Mouse (Mus musculus) kidney, embryonic 15.5 days (tissue): ENCODE measurements around the gene Lpin2. TPM values are rescaled to one million over a fixed set of nuclear protein-coding genes. Genes with fewer than 3 reads are reported as not detected.

Experiments used
- ATAC-seq: fragments of 200-750 bp; cut with Nextera tagmentation; replicated peaks from 2 replicates; pipeline ENCODE4 v1.8.0; 2017; ENCODE audit warnings: moderate TSS enrichment; ENCODE audit not compliant: low FRiP score
- H3K27ac ChIP-seq: fragments of 300-500 bp; sonication (generic); 2 replicates; pipeline ENCODE4 v1.5.1; 2015; ENCODE audit warnings: mild to moderate bottlenecking, inconsistent platforms
- H3K27me3 ChIP-seq: fragments of 300-500 bp; sonication (generic); 2 replicates; pipeline ENCODE4 v1.6.1; 2015; ENCODE audit warnings: inconsistent platforms
- H3K36me3 ChIP-seq: fragments of 300-500 bp; sonication (generic); 2 replicates; pipeline ENCODE4 v1.6.1; 2015; ENCODE audit warnings: inconsistent platforms
- H3K4me1 ChIP-seq: fragments of 300-500 bp; sonication (generic); 2 replicates; pipeline ENCODE4 v1.6.1; 2015; ENCODE audit warnings: inconsistent platforms
- H3K4me2 ChIP-seq: fragments of 300-500 bp; sonication (generic); 2 replicates; pipeline ENCODE4 v1.6.1; 2015; ENCODE audit warnings: moderate library complexity, mild to moderate bottlenecking, inconsistent platforms
- H3K4me3 ChIP-seq: fragments of 300-500 bp; sonication (generic); replicated peaks from 2 replicates; pipeline ENCODE4 v1.5.1; 2015; ENCODE audit warnings: mild to moderate bottlenecking, inconsistent platforms
- H3K9ac ChIP-seq: fragments of 300-500 bp; sonication (generic); 2 replicates; pipeline ENCODE4 v1.6.1; 2015; ENCODE audit warnings: mild to moderate bottlenecking, inconsistent platforms
- H3K9me3 ChIP-seq: fragments of 300-500 bp; sonication (generic); replicated peaks from 2 replicates; pipeline ENCODE4 v1.6.1; 2016; ENCODE audit warnings: inconsistent platforms
- WGBS: fragments of 180-500 bp; shearing (Covaris S2); methylation state at CpG from one replicate; pipeline ENCODE4 v1.1.7; 2015; ENCODE audit warnings: mixed read lengths; 5-methylcytosine and 5-hydroxymethylcytosine counted together
- polyA plus RNA-seq: library from polyadenylated mRNA; unstranded; fragments of >200 nt; fragmentation: Nextera tagmentation; extraction: Ambion mirVana; gene quantifications from 2 replicates; pipeline ENCODE4 v1.2.1, GENCODE M21; 2015

Gene Lpin2
- polyA plus RNA-seq, 1 experiment from 2014 or later: 70.7 TPM

GRCm38 (mm10) chr17:71260658-71261057, 78.3 kb downstream of the Lpin2 start:
- H3K9ac ChIP-seq: no peak overlapping the region
- no peak for ATAC-seq
- H3K36me3 ChIP-seq: no peaks in the 10 kb centered on the region
- H3K27me3 ChIP-seq: no peaks in the 10 kb centered on the region
- WGBS: 49% methylated on average over 3 of the region's 3 CpGs
- H3K4me3 ChIP-seq: no peak overlapping the region
- H3K9me3 ChIP-seq: no peaks in the 10 kb centered on the region
- H3K27ac ChIP-seq: no peak overlapping the region
- no peak overlapping the region for H3K4me2 ChIP-seq
- peaks cover 18% of the 10 kb centered on the region for H3K4me1 ChIP-seq

- H3K9me3 ChIP-seq: no peaks in the 10 kb centered on the region
- H3K36me3 ChIP-seq: no peaks in the 10 kb centered on the region
- H3K27ac ChIP-seq: no peak overlapping the region
- ATAC-seq: no peak
- WGBS: 78% methylated on average over 6 of the region's 6 CpGs
- H3K27me3 ChIP-seq: no peaks in the 10 kb centered on the region
- no peak overlapping the region for H3K4me3 ChIP-seq
- peaks cover 18% of the 10 kb centered on the region for H3K4me1 ChIP-seq
- no peak overlapping the region for H3K4me2 ChIP-seq
- no peak overlapping the region for H3K9ac ChIP-seq
Observed at GRCm38 (mm10) chr17:71263136-71263535, 80.8 kb downstream of the Lpin2 start.

GRCm38 (mm10) chr17:71264739-71265138, 82.4 kb downstream of the Lpin2 start:
- Histone ChIP-seq H3K4me3 (no peak overlapping the region), H3K27ac (no peak overlapping the region), H3K9ac (no peak overlapping the region), H3K9me3 (no peaks in the 10 kb centered on the region), H3K4me1 (peaks cover 13% of the 10 kb centered on the region), H3K36me3 (no peaks in the 10 kb centered on the region), H3K4me2 (no peak overlapping the region), H3K27me3 (no peaks in the 10 kb centered on the region)
- peak; percentile 40; the same call in 1 of the 2 replicates for ATAC-seq
- WGBS: 60% methylated on average over 4 of the region's 4 CpGs

GRCm38 (mm10) chr17:71265336-71266051, 83.1 kb downstream of the Lpin2 start:
- no peak overlapping the region for H3K4me3 ChIP-seq
- no peak overlapping the region for H3K27ac ChIP-seq
- H3K9ac ChIP-seq: no peak overlapping the region
- no peak for ATAC-seq
- no peak overlapping the region for H3K4me2 ChIP-seq
- no peaks in the 10 kb centered on the region for H3K27me3 ChIP-seq
- 64% methylated on average over 5 of the region's 5 CpGs for whole genome bisulfite sequencing
- H3K4me1 ChIP-seq: 0 out of 2 replicates have a peak, but pooled peaks cover 7% of the 10 kb centered on the region
- no peaks in the 10 kb centered on the region for H3K36me3 ChIP-seq
- no peaks in the 10 kb centered on the region for H3K9me3 ChIP-seq

- Histone ChIP-seq H3K9me3 (no peaks in the 10 kb centered on the region), H3K4me3 (no peak overlapping the region), H3K36me3 (no peaks in the 10 kb centered on the region), H3K27me3 (no peaks in the 10 kb centered on the region), H3K4me2 (no peak overlapping the region), H3K27ac (no peak overlapping the region), H3K9ac (no peak overlapping the region), H3K4me1 (0 out of 2 replicates have a peak, but pooled peaks cover 6% of the 10 kb centered on the region)
- no peak for ATAC-seq
- WGBS: 88% methylated on average over 8 of the region's 8 CpGs
Observed at GRCm38 (mm10) chr17:71267374-71267773, 85.0 kb downstream of the Lpin2 start.

GRCm38 (mm10) chr17:71268152-71268551, 85.8 kb downstream of the Lpin2 start:
- 0 out of 2 replicates have a peak, but pooled peaks cover 6% of the 10 kb centered on the region for H3K4me1 ChIP-seq
- no peak overlapping the region for H3K9ac ChIP-seq
- H3K4me2 ChIP-seq: no peak overlapping the region
- no peaks in the 10 kb centered on the region for H3K9me3 ChIP-seq
- WGBS: 89% methylated on average over 10 of the region's 10 CpGs
- no peaks in the 10 kb centered on the region for H3K36me3 ChIP-seq
- peak; percentile 22; the same call in 1 of the 2 replicates for ATAC-seq
- H3K4me3 ChIP-seq: no peak overlapping the region
- no peak overlapping the region for H3K27ac ChIP-seq
- H3K27me3 ChIP-seq: no peaks in the 10 kb centered on the region

- Histone ChIP-seq H3K4me1 (0 out of 2 replicates have a peak, but pooled peaks cover 6% of the 10 kb centered on the region), H3K4me2 (no peak overlapping the region), H3K9me3 (no peaks in the 10 kb centered on the region), H3K4me3 (no peak overlapping the region), H3K36me3 (no peaks in the 10 kb centered on the region), H3K27me3 (no peaks in the 10 kb centered on the region), H3K27ac (no peak overlapping the region), H3K9ac (no peak overlapping the region)
- peak; percentile 81 for ATAC-seq
- WGBS: 82% methylated on average over 3 of the region's 3 CpGs
Observed at GRCm38 (mm10) chr17:71268599-71268998, 86.2 kb downstream of the Lpin2 start.

- ATAC-seq: no peak
- Histone ChIP-seq H3K4me2 (no peak overlapping the region), H3K4me1 (no peaks in the 10 kb centered on the region), H3K27me3 (no peaks in the 10 kb centered on the region), H3K9ac (no peak overlapping the region), H3K4me3 (no peak overlapping the region), H3K36me3 (no peaks in the 10 kb centered on the region), H3K27ac (no peak overlapping the region), H3K9me3 (no peaks in the 10 kb centered on the region)
- WGBS: 95% methylated on average over 12 of the region's 12 CpGs
Observed at GRCm38 (mm10) chr17:71273901-71274300, 91.5 kb downstream of the Lpin2 start.

- Histone ChIP-seq H3K27me3 (no peaks in the 10 kb centered on the region), H3K4me3 (no peak overlapping the region), H3K4me1 (no peaks in the 10 kb centered on the region), H3K9ac (no peak overlapping the region), H3K9me3 (no peaks in the 10 kb centered on the region), H3K4me2 (no peak overlapping the region), H3K36me3 (no peaks in the 10 kb centered on the region), H3K27ac (no peak overlapping the region)
- 87% methylated on average over 10 of the region's 10 CpGs for WGBS
- no peak for ATAC-seq
Observed at GRCm38 (mm10) chr17:71276771-71277170, 94.4 kb downstream of the Lpin2 start.

GRCm38 (mm10) chr17:71277701-71278491, 95.5 kb downstream of the Lpin2 start:
- H3K4me2 ChIP-seq: no peak overlapping the region
- 91% methylated on average over 6 of the region's 6 CpGs for whole genome bisulfite sequencing
- no peak overlapping the region for H3K27ac ChIP-seq
- H3K36me3 ChIP-seq: no peaks in the 10 kb centered on the region
- no peak for ATAC-seq
- H3K9me3 ChIP-seq: no peaks in the 10 kb centered on the region
- no peaks in the 10 kb centered on the region; the same call in 1 of the 2 replicates for H3K4me1 ChIP-seq
- no peak overlapping the region for H3K4me3 ChIP-seq
- H3K9ac ChIP-seq: no peak overlapping the region
- no peaks in the 10 kb centered on the region for H3K27me3 ChIP-seq

- Histone ChIP-seq H3K4me2 (no peak overlapping the region), H3K9ac (no peak overlapping the region), H3K36me3 (no peaks in the 10 kb centered on the region), H3K4me3 (no peak overlapping the region), H3K27ac (no peak overlapping the region), H3K27me3 (no peaks in the 10 kb centered on the region), H3K4me1 (peaks cover 10% of the 10 kb centered on the region; the same call in 1 of the 2 replicates), H3K9me3 (no peaks in the 10 kb centered on the region)
- no peak for ATAC-seq
- WGBS: 73% methylated on average over 9 of the region's 9 CpGs
Observed at GRCm38 (mm10) chr17:71282716-71283115, 100.4 kb downstream of the Lpin2 start.

GRCm38 (mm10) chr17:71283237-71283636, 100.9 kb downstream of the Lpin2 start:
- WGBS: 79% methylated on average over 4 of the region's 4 CpGs

More at GRCm38 (mm10) chr17:71283237-71283636, 100.9 kb downstream of the Lpin2 start:
- peaks cover 10% of the 10 kb centered on the region; the same call in 1 of the 2 replicates for H3K4me1 ChIP-seq
- no peak overlapping the region for H3K9ac ChIP-seq
- no peak overlapping the region for H3K4me2 ChIP-seq
- no peaks in the 10 kb centered on the region for H3K27me3 ChIP-seq
- no peaks in the 10 kb centered on the region for H3K9me3 ChIP-seq
- ATAC-seq: peak; percentile 79
- no peak overlapping the region for H3K4me3 ChIP-seq
- H3K27ac ChIP-seq: no peak overlapping the region
- no peaks in the 10 kb centered on the region for H3K36me3 ChIP-seq
